Mouse (Mus musculus) natural killer cell, adult 2 months (primary cell): Measurements from ENCODE around the gene Tpcn1.
A peak's percentile ranks its signal among the peaks of the same experiment; 100 is the strongest.

Experiments
- DNase-seq, 2 experiments: peaks; one replicate each; pipeline ENCODE4 v3.0.0; 2022; ENCODE audit warnings: low spot score in 2 of 2

The Tpcn1 gene

GRCm38 (mm10) chr5:120558762-120559161 lies 29.7 kb downstream of the Tpcn1 start:
- DNase-seq = peak; percentile 25 to 45

GRCm38 (mm10) chr5:120558041-120558440 lies 30.4 kb downstream of the Tpcn1 start:
- DNase-seq = no peak

- no peak for DNase-seq
These were observed 32.6 kb downstream of the Tpcn1 start for GRCm38 (mm10) chr5:120555871-120556270.

GRCm38 (mm10) chr5:120550673-120551072 lies 37.8 kb downstream of the Tpcn1 start:
- DNase-seq = no peak

- no peak for DNase-seq
These were observed 38.3 kb downstream of the Tpcn1 start for GRCm38 (mm10) chr5:120550137-120550536.

- DNase-seq = no peak
These were observed 40.1 kb downstream of the Tpcn1 start for GRCm38 (mm10) chr5:120548236-120548850.

- DNase-seq = no peak
These were observed 51.8 kb downstream of the Tpcn1 start for GRCm38 (mm10) chr5:120536632-120537031.

GRCm38 (mm10) chr5:120536046-120536445 lies 52.4 kb downstream of the Tpcn1 start:
- no peak for DNase-seq

GRCm38 (mm10) chr5:120534686-120535075 lies 53.8 kb downstream of the Tpcn1 start:
- no peak for DNase-seq

- no peak for DNase-seq
These were observed 54.3 kb downstream of the Tpcn1 start for GRCm38 (mm10) chr5:120534071-120534685.

- no peak for DNase-seq
These were observed 56.8 kb downstream of the Tpcn1 start for GRCm38 (mm10) chr5:120531631-120532030.

- DNase-seq = peak in 1 of 2 experiments; percentile 46
These were observed 61.0 kb downstream of the Tpcn1 start for GRCm38 (mm10) chr5:120527296-120527964.

- DNase-seq = no peak
These were observed 62.2 kb downstream of the Tpcn1 start for GRCm38 (mm10) chr5:120526311-120526710.

GRCm38 (mm10) chr5:120525737-120526136 lies 62.7 kb downstream of the Tpcn1 start:
- DNase-seq = no peak

GRCm38 (mm10) chr5:120524736-120525135 lies 63.7 kb downstream of the Tpcn1 start:
- DNase-seq = no peak

- DNase-seq = peak; percentile 34 to 42
These were observed 65.8 kb downstream of the Tpcn1 start for GRCm38 (mm10) chr5:120522649-120523048.

- no peak for DNase-seq
These were observed 70.9 kb downstream of the Tpcn1 start for GRCm38 (mm10) chr5:120517552-120517951.

GRCm38 (mm10) chr5:120516221-120516984 lies 72.1 kb downstream of the Tpcn1 start:
- no peak for DNase-seq

- no peak for DNase-seq
These were observed 73.0 kb downstream of the Tpcn1 start for GRCm38 (mm10) chr5:120515451-120515850.

GRCm38 (mm10) chr5:120514754-120515153 lies 73.7 kb downstream of the Tpcn1 start:
- DNase-seq = no peak

- no peak for DNase-seq
These were observed 74.3 kb downstream of the Tpcn1 start for GRCm38 (mm10) chr5:120514031-120514677.
